Mouse (Mus musculus) intestine, embryonic 16.5 days (tissue): ENCODE results near the gene Cpeb3. TPM values are rescaled to one million over a fixed set of nuclear protein-coding genes. Genes with fewer than 3 reads are reported as not detected.
"Not testable (repeated sequence)": the region's sequence is repeated elsewhere in the genome, so short reads cannot be mapped to it uniquely, and the experiment has no call there.

Experiments
- ATAC-seq: fragments of 200-750 bp; cut with Nextera tagmentation; 2 replicates; pipeline ENCODE4 v1.8.0; 2017; ENCODE audit warnings: moderate TSS enrichment, moderate library complexity
- H3K27ac ChIP-seq: fragments of 300-500 bp; sonication (generic); 2 replicates; pipeline ENCODE4 v1.5.1; 2014; ENCODE audit warnings: mild to moderate bottlenecking, low read length
- H3K27me3 ChIP-seq: fragments of 300-500 bp; sonication (generic); replicated peaks from 2 replicates; pipeline ENCODE4 v1.6.1; 2014; ENCODE audit warnings: low read length, control low read depth, mixed read lengths; ENCODE audit not compliant: control insufficient read depth, insufficient read depth
- H3K36me3 ChIP-seq: fragments of 300-500 bp; sonication (generic); 2 replicates; pipeline ENCODE4 v1.6.1; 2014; ENCODE audit warnings: low read length, control low read depth; ENCODE audit not compliant: control insufficient read depth, insufficient read depth
- H3K4me1 ChIP-seq: fragments of 300-500 bp; sonication (generic); 2 replicates; pipeline ENCODE4 v1.6.1; 2014; ENCODE audit warnings: low read length, control low read depth, mixed read lengths; ENCODE audit not compliant: control insufficient read depth, insufficient read depth
- H3K4me2 ChIP-seq: fragments of 300-500 bp; sonication (generic); 2 replicates; pipeline ENCODE4 v1.6.1; 2014; ENCODE audit warnings: low read depth, low read length, control low read depth
- H3K4me3 ChIP-seq: fragments of 300-500 bp; sonication (generic); 2 replicates; pipeline ENCODE4 v1.5.1; 2014; ENCODE audit warnings: mild to moderate bottlenecking, low read length
- H3K9ac ChIP-seq: fragments of 300-500 bp; sonication (generic); 2 replicates; pipeline ENCODE4 v1.6.1; 2014; ENCODE audit warnings: low read depth, low read length
- H3K9me3 ChIP-seq: fragments of 300-500 bp; sonication (generic); 2 replicates; pipeline ENCODE4 v1.6.1; 2016; ENCODE audit warnings: low read length, control low read depth; ENCODE audit not compliant: control insufficient read depth
- WGBS: fragments of 180-500 bp; shearing (Covaris S2); extraction: QIAGEN DNeasy Blood & Tissue Kit; methylation state at CpG from one replicate; pipeline ENCODE4 v1.1.7; 2014; 5-methylcytosine and 5-hydroxymethylcytosine counted together
- polyA plus RNA-seq: library from polyadenylated mRNA; unstranded; fragments of >200 nt; fragmentation: Nextera tagmentation; extraction: Ambion mirVana; gene quantifications from 2 replicates; pipeline ENCODE4 v1.2.1, GENCODE M21; 2015

The Cpeb3 gene
- polyA plus RNA-seq, 1 experiment from 2014 or later: 0.97 TPM

DNA sequence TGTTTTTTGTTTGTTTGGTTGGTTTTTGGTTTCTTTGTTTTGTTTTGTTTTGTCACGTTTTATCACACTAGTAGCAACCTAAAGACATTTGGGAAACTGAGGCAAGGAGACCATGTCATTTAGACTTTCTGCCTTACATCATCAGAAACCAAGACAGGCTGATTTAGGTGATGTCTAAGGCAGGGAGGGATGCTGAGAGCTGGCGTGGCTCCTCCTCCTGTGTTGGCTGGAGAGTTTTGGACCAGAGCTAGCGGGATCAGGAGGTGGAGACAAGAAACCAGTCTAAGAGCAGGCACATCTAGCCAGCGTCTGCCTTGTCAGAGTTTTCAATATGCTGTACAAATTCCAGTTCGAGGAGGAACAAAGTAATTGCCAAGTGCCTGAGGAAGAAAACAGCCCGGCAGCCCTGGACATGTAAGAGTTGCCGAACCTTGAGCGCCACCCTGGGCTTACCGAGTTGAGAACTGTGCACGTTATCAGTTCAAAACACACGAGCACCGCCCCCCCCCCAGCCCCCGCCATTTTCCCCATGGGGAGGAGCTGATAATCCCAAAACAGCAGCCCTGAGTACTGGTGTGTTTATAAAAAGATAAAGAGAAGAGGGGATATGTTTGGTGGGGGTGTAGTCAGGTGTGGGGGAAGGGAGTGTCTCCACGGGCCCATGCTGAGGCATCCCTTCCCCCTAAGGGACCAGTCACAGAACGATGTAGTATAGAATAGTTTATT, 29.5 kb upstream of the Cpeb3 start:
- Histone ChIP-seq H3K9me3 (no peaks in the 10 kb centered on the region), H3K27ac (no peak overlapping the region), H3K27me3 (peaks cover 21% of the 10 kb centered on the region), H3K4me1 (peaks cover 6% of the 10 kb centered on the region; the same call in 1 of the 2 replicates), H3K9ac (no peak overlapping the region), H3K4me3 (no peak overlapping the region), H3K36me3 (no peaks in the 10 kb centered on the region), H3K4me2 (no peak overlapping the region)
- ATAC-seq: peak; percentile 78
- WGBS: 8% methylated on average over 15 of the region's 15 CpGs

DNA sequence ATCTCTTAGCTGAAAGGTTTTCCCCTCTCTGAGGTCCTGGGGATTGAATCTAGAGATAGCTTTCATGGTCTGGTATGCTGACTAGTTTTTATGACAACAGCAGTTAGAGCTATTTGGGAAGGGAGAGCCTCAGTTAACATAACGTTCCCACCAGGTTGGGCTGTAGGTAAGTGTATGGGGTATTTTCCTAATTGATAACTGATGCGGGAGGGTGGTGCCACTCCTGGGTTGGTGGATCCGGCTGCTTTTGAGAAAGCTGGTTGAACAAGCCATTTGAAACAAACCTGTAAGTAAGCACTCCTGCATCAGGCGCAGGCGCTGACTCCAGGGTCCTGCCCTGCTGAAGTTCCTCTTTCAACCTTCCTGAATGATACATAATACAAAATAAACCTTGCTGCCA, 28.9 kb upstream of the Cpeb3 start:
- Histone ChIP-seq H3K4me3 (no peak overlapping the region), H3K27me3 (peaks cover 21% of the 10 kb centered on the region), H3K4me2 (no peak overlapping the region), H3K27ac (no peak overlapping the region), H3K4me1 (peaks cover 6% of the 10 kb centered on the region; the same call in 1 of the 2 replicates), H3K36me3 (no peaks in the 10 kb centered on the region), H3K9ac (no peak overlapping the region), H3K9me3 (no peaks in the 10 kb centered on the region)
- no peak for ATAC-seq
- 52% methylated on average over 5 of the region's 5 CpGs for WGBS

DNA sequence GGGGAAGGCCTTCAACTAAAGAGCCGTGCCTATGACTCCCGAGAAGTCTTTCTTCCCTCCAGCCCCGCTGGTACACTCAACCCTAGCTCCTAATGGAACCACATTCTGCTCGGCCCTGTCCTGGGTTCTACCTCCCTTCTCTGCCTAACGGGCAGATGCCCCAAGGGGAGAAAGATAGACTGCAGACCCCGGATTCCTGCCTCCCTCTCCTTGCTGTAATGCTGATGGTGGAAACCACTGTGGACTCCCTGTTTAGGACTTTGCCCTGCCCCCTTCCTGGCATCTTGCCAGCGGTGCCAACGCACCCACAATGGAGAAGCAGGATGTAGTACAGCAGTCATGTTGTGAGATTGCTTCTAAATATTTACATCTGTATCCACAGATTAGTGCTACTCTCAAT, 27.4 kb upstream of the Cpeb3 start:
- ATAC-seq: no peak
- Histone ChIP-seq H3K27me3 (peaks cover 21% of the 10 kb centered on the region), H3K4me3 (no peak overlapping the region), H3K36me3 (no peaks in the 10 kb centered on the region), H3K27ac (no peak overlapping the region), H3K9ac (no peak overlapping the region), H3K4me2 (no peak overlapping the region), H3K9me3 (no peaks in the 10 kb centered on the region), H3K4me1 (peaks cover 6% of the 10 kb centered on the region; the same call in 1 of the 2 replicates)
- 60% methylated on average over 8 of the region's 8 CpGs for WGBS

DNA sequence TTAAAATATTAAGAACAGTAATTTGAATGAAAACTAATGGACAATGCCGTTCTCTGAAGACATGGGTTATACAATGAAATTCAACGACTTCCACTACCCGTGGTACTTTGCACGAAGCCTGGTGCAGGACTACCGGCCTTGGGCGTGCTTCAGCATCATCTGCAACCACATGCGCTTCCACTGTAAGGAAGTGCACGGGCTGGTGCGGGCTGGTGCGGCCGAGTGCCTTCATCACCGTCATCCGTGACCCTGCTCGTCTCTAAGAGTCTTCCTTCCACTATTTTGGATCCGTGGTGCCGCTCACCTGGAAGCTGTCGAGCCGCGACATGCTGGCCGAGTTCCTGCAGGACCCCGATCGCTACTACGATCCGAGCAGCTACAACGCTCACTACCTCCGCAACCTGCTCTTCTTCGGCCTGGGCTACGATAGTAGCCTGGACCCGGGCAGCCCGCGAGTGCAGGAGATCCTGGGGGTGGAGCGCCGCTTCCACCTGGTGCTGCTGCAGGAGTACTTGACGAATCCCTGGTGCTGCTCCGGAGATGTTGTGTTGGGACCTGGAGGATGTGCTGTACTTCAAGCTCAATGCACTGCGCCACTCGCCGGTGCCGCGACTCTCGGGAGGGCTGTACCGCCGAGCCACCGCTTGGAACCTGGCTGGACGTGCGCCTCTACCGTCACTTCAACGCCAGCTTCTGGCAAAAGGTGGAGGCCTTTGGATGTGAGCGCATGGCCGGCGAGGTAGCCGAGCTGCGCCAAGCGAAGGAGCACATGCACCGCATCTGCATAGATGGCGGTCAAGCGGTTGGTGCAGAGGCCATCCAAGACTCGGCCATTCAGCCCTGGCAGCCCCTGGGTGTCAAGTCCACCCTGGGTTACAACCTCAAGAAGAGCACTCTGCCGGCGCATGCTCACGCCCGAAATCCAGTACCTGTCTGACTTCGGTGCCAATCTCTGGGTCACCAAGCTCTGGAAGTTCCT, 25.4 kb upstream of the Cpeb3 start:
- peak; percentile 52 for ATAC-seq
- no peaks in the 10 kb centered on the region for H3K36me3 ChIP-seq
- H3K9ac ChIP-seq: peak overlapping the region; percentile 30
- no peak overlapping the region for H3K27ac ChIP-seq
- H3K9me3 ChIP-seq: no peaks in the 10 kb centered on the region
- peaks cover 6% of the 10 kb centered on the region; the same call in 1 of the 2 replicates for H3K4me1 ChIP-seq
- H3K4me2 ChIP-seq: peak overlapping the region; percentile 80
- peak overlapping the region; percentile 44 for H3K4me3 ChIP-seq
- WGBS: 6% methylated on average over 63 of the region's 63 CpGs
- peaks cover 21% of the 10 kb centered on the region for H3K27me3 ChIP-seq

DNA sequence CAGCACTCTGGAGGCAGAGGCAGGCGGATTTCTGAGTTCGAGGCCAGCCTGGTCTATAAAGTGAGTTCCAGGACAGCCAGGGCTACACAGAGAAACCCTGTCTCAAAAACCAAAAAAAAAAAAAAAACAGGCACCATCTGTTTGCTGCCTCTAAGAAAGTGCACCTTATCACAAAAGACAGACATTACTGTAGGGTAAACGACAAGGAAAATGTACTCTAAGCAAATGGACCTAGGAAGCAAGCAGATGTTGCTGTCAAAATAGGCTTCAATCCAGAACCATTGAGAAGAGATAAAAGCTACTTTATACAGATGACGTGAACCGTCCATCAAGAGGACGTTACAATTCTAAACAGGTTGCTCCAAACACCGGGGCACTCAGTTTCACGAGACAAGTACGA, 24.2 kb upstream of the Cpeb3 start:
- H3K9ac ChIP-seq, H3K4me1 ChIP-seq, H3K4me2 ChIP-seq, H3K27ac ChIP-seq, H3K4me3 ChIP-seq, H3K36me3 ChIP-seq, H3K9me3 ChIP-seq, ATAC-seq: not testable (repeated sequence)
- H3K27me3 ChIP-seq: peaks cover 18% of the 10 kb centered on the region
- WGBS: 67% methylated on average over 9 of the region's 9 CpGs

DNA sequence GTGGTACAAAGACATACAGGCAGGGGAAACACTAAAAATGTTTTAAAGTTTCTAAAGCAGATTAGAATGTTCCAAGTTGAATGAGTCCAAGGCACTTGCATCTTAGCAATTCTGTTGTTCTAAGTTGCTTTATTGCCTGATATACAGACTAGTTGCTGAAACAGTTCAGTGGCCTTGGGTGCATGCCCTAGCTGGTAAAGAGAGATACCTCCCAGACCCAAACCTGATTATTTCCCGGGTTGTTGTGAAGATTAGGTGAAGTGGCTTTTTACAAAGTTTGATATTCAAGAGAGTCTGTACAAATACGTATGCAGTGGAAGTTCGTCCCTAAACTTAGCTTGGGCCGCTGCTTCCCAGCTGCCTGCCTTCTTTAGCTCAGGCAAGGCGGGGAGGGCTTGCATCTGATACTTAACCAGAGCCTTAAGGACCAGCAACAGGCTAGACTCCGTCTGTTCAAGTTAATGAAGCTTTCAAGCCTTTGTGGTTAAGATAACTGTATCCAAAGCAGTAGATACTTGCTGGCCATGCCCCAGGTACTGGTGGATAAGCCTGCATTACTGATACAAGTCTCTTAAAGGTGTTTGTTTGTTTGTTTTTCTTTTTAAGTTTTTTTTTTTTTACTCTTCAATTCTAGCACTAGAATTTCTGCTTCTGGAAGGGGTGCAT, 16.9 kb upstream of the Cpeb3 start:
- no peaks in the 10 kb centered on the region for H3K4me1 ChIP-seq
- 88% methylated on average over 6 of the region's 6 CpGs for WGBS
- no peak overlapping the region for H3K27ac ChIP-seq
- H3K27me3 ChIP-seq: no peaks in the 10 kb centered on the region
- no peak overlapping the region for H3K4me3 ChIP-seq
- no peak overlapping the region for H3K4me2 ChIP-seq
- no peak overlapping the region for H3K9ac ChIP-seq
- H3K36me3 ChIP-seq: peaks cover 3% of the 10 kb centered on the region; the same call in 1 of the 2 replicates
- no peaks in the 10 kb centered on the region for H3K9me3 ChIP-seq
- no peak for ATAC-seq

DNA sequence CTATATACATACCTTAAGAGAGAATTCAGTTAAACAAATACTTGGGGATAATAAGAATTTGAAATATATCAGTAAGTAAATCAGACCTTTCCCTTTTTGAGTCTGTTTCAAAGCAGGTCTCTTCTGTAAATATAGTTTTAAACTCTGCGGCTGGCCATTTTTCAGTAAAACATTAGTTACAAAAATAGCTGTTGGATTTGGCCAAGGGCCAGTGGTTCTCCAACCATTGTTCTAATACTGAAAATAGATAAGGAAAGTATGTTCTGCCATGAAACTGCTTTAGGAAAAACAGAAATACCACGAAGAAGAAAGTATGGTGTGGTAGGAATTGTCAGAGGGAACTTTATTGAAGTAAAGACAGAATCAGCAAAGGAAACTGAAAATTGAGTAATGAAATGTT, 6.3 kb upstream of the Cpeb3 start:
- H3K4me1 ChIP-seq: 0 out of 2 replicates have a peak, but pooled peaks cover under 1% of the 10 kb centered on the region
- H3K27ac ChIP-seq: no peak overlapping the region
- H3K4me2 ChIP-seq: no peak overlapping the region
- H3K9me3 ChIP-seq: no peaks in the 10 kb centered on the region
- no peak overlapping the region for H3K4me3 ChIP-seq
- no peaks in the 10 kb centered on the region for H3K27me3 ChIP-seq
- no peak overlapping the region for H3K9ac ChIP-seq
- peaks cover 12% of the 10 kb centered on the region for H3K36me3 ChIP-seq
- WGBS: 66% methylated on average over 2 of the region's 2 CpGs
- no peak for ATAC-seq

DNA sequence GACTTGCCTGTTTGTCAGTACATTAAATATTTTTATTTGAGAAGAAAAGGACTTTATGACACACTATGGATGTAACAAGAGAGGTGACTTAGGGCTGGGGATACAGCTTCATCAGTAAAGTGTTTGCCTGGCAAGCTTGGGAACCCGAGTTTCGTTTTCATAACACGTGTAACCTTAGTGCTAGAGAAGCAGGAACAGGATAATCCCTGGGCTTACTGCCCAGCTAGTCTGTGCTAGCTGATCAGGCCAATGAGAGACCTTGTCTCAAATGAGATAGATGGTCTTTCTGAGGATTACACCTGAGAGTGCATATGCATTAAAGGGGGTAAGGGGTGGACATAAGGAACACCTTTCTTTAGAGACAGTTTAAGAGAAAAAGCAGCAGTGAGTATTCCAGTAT, 3.0 kb upstream of the Cpeb3 start:
- no peak overlapping the region for H3K9ac ChIP-seq
- WGBS: 88% methylated on average over 3 of the region's 3 CpGs
- no peak overlapping the region for H3K27ac ChIP-seq
- no peak overlapping the region for H3K4me2 ChIP-seq
- peaks cover 15% of the 10 kb centered on the region for H3K4me1 ChIP-seq
- H3K36me3 ChIP-seq: peaks cover 6% of the 10 kb centered on the region; the same call in 1 of the 2 replicates
- no peak for ATAC-seq
- H3K27me3 ChIP-seq: no peaks in the 10 kb centered on the region
- no peak overlapping the region for H3K4me3 ChIP-seq
- no peaks in the 10 kb centered on the region for H3K9me3 ChIP-seq

DNA sequence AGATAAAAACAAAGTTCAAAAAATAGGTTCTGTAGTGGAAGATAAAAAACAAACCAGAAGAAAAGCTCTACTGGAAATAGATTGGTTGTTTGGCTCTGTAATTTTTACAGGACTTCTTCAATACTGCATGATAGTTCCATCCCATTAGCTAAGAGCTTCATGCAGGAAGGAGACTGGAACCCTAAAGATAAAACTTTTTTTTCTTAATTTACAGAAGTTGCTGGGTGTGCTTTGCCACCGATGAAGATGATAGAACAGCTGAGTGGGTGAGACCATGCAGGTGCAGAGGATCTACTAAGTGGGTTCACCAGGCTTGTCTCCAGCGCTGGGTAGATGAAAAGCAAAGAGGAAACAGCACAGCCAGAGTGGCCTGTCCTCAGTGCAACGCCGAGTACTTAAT, 2.1 kb upstream of the Cpeb3 start:
- Histone ChIP-seq H3K4me1 (peaks cover 15% of the 10 kb centered on the region), H3K27me3 (no peaks in the 10 kb centered on the region), H3K4me2 (no peak overlapping the region), H3K36me3 (peaks cover 3% of the 10 kb centered on the region; the same call in 1 of the 2 replicates), H3K27ac (no peak overlapping the region), H3K9ac (no peak overlapping the region), H3K9me3 (no peaks in the 10 kb centered on the region), H3K4me3 (no peak overlapping the region)
- ATAC-seq: no peak
- 93% methylated on average over 4 of the region's 4 CpGs for WGBS
